Comparison of ENCODE assay signal across 8 mouse cellular contexts in genomic region chr15:88733041-88733751, GRCm38 (mm10). TPM values are rescaled to one million over a fixed set of nuclear protein-coding genes. Genes with fewer than 3 reads are reported as not detected.
DNase-seq lines count a peak whose midpoint lies in the region; ATAC-seq and TF ChIP-seq lines count a peak whose summit lies in the region.

No protein-coding gene starts in this region.

- peak; percentile 60; the same call in 1 of the 2 replicates for ATAC-seq in hindbrain, embryonic 16.5 days
- peak; percentile 40 for ATAC-seq in megakaryocyte, adult 5-6 weeks (ENCODE audit: poor library complexity, severe bottlenecking)

- H3K36me3 ChIP-seq in hindbrain, embryonic 16.5 days (ENCODE audit: control insufficient read depth, insufficient read depth, low read length): peaks cover 13% of the 10 kb centered on the region

- TF ChIP-seq CTCF in gastrocnemius, adult 2 months (IDR thresholded peaks at IDR 0.05): no peak

- peaks cover 21% of the 10 kb centered on the region for H3K4me1 ChIP-seq in hindbrain, embryonic 16.5 days (ENCODE audit: control insufficient read depth, insufficient read depth, low read depth, low read length)

- intact Hi-C loops in gastrocnemius, adult 2 months (cut with DNase I): loop anchor here (2.0 to 10.0 kb wide), 2 partner anchors 18 to 462 kb away; partner anchors contain the start of genes Dennd6b and Zbed4
- intact Hi-C loops in left cerebral cortex, postnatal 10 days (cut with DNase I): no loop called here

- H3K4me2 ChIP-seq in hindbrain, embryonic 16.5 days (ENCODE audit: low read length): peak overlapping the region; percentile 77

- no peaks in the 10 kb centered on the region for H3K27me3 ChIP-seq in hindbrain, embryonic 16.5 days (replicated peaks; ENCODE audit: control insufficient read depth, insufficient read depth, low read length)

- peak overlapping the region; percentile 95 for H3K4me3 ChIP-seq in gastrocnemius, adult 2 months
- peak overlapping the region; percentile 98 for H3K4me3 ChIP-seq in hindbrain, embryonic 16.5 days (ENCODE audit: low read length)

- peak overlapping the region; percentile 98 for H3K9ac ChIP-seq in hindbrain, embryonic 16.5 days (ENCODE audit: low read depth, low read length)

- WGBS in hindbrain, embryonic 16.5 days: under 1% methylated on average over 73 of the region's 86 CpGs

- peak; percentile 68 for DNase-seq in ZHBTc4 (ENCODE audit: low read depth, low spot score)
- peak; percentile 63 to 66 for DNase-seq in cerebellum, postnatal 36 days
- peak; percentile 78 for DNase-seq in gastrocnemius, adult 2 months
- DNase-seq in left cerebral cortex, postnatal 10 days (ENCODE audit: extremely low spot score in 1 of 2, low spot score in 2 of 2): peak; percentile 52 to 82
- peak; percentile 64 to 67 for DNase-seq in right cerebral cortex, adult 2 months (ENCODE audit: low spot score in 2 of 2)
- peak; percentile 16 for DNase-seq in urinary bladder, postnatal 10 days (ENCODE audit: low spot score)

- H3K9me3 ChIP-seq in hindbrain, embryonic 16.5 days (ENCODE audit: control insufficient read depth, low read length): no peaks in the 10 kb centered on the region

- H3K27ac ChIP-seq in gastrocnemius, adult 2 months: peak overlapping the region; percentile 85
- peak overlapping the region; percentile 91 for H3K27ac ChIP-seq in hindbrain, embryonic 16.5 days (ENCODE audit: low read depth, low read length)

RNA-seq across cellular contexts. Expression of gene Brd1, which starts 0.8 kb away (rescaled TPM):
- 10 to 100 TPM; 25.0 to 25.4 TPM for total RNA-seq in gastrocnemius, adult 2 months (2021)
- 12.9 and 14.9 TPM in 2 replicates for polyA plus RNA-seq in hindbrain, embryonic 16.5 days (2015; fragmentation: Nextera tagmentation; extraction: Ambion mirVana)
- total RNA-seq in left cerebral cortex, postnatal 10 days (2021): 10 to 100 TPM; 47.7 to 48.7 TPM
- total RNA-seq in megakaryocyte, adult 5-6 weeks (2015): 29.6 and 30.1 TPM in 2 replicates
- 43.0 and 56.4 TPM in 2 replicates for total RNA-seq in megakaryocyte, adult 5-6 weeks (2017)

RNA-seq across cellular contexts. Expression of gene Zbed4, which starts 18.3 kb away (rescaled TPM):
- total RNA-seq in gastrocnemius, adult 2 months (2021): 10 to 100 TPM; 14.1 to 15.8 TPM
- polyA plus RNA-seq in hindbrain, embryonic 16.5 days (2015; fragmentation: Nextera tagmentation; extraction: Ambion mirVana): 9.9 and 15.3 TPM in 2 replicates
- 10 to 100 TPM; 14.0 to 15.6 TPM for total RNA-seq in left cerebral cortex, postnatal 10 days (2021)
- total RNA-seq in megakaryocyte, adult 5-6 weeks (2015): 30.0 and 31.9 TPM in 2 replicates
- total RNA-seq in megakaryocyte, adult 5-6 weeks (2017): 32.4 and 37.4 TPM in 2 replicates

Comparison
In these comparisons a context has a peak if more than half of its experiments do, and no peak if none do; other contexts are left out.
1. Peak in every context shown above with its lines: DNase-seq, ATAC-seq, H3K4me3 ChIP-seq and H3K27ac ChIP-seq.
2. DNase-seq: peak in every context shown above with its lines; median percentile 78 in gastrocnemius, adult 2 months; 68 in ZHBTc4; 67 in left cerebral cortex, postnatal 10 days; 66 in right cerebral cortex, adult 2 months; 64 in cerebellum, postnatal 36 days; 16 in urinary bladder, postnatal 10 days.